Mouse (Mus musculus): ENCODE measurements around the gene Gm21366. TPM values are rescaled to one million over a fixed set of nuclear protein-coding genes. Genes with fewer than 3 reads are reported as not detected.

Gm21366 gene
- polyA plus RNA-seq (2012; ENCODE audit: low replicate concordance): not detected in 2 replicates

GRCm38 (mm10) chrY:22861156-22861555, at the start of gene Gm21366:
TSS of gene Gm21366 (minus strand) at chrY:22861256.

